8 mouse cellular contexts compared by ENCODE assay signal in genomic region chr13:78163087-78163958, GRCm38 (mm10). TPM values are rescaled to one million over a fixed set of nuclear protein-coding genes. Genes with fewer than 3 reads are reported as not detected.
DNase-seq lines count a peak whose midpoint lies in the region; ATAC-seq and TF ChIP-seq lines count a peak whose summit lies in the region.

No protein-coding gene starts in this region.

- H3K27ac ChIP-seq in embryonic facial prominence, embryonic 13.5 days, result no peak overlapping the region
- H3K27ac ChIP-seq in heart, embryonic 10.5 days, result peak overlapping the region; percentile 88
- H3K27ac ChIP-seq in limb, embryonic 14.5 days (replicated peaks; ENCODE audit: low read depth, low read length), result no peak overlapping the region
- peak overlapping the region; percentile 91 for H3K27ac ChIP-seq in midbrain, embryonic 15.5 days
- H3K27ac ChIP-seq in stomach, postnatal 0 days (replicated peaks), result no peak overlapping the region; the same call in 1 of the 2 replicates

- H3K4me1 ChIP-seq in embryonic facial prominence, embryonic 13.5 days, result no peaks in the 10 kb centered on the region; the same call in 1 of the 2 replicates
- H3K4me1 ChIP-seq in heart, embryonic 10.5 days, result no peaks in the 10 kb centered on the region
- H3K4me1 ChIP-seq in limb, embryonic 14.5 days (ENCODE audit: control insufficient read depth, insufficient read depth, low read length), result no peaks in the 10 kb centered on the region
- H3K4me1 ChIP-seq in midbrain, embryonic 15.5 days, result peaks cover 12% of the 10 kb centered on the region
- H3K4me1 ChIP-seq in stomach, postnatal 0 days (replicated peaks; ENCODE audit: control insufficient read depth, insufficient read depth), result no peaks in the 10 kb centered on the region

- peak overlapping the region; percentile 70 for H3K9ac ChIP-seq in embryonic facial prominence, embryonic 13.5 days
- peak overlapping the region; percentile 51 for H3K9ac ChIP-seq in limb, embryonic 14.5 days (ENCODE audit: low read depth, low read length, severe bottlenecking)
- H3K9ac ChIP-seq in midbrain, embryonic 15.5 days, result peak overlapping the region; percentile 71
- peak overlapping the region; percentile 66 for H3K9ac ChIP-seq in stomach, postnatal 0 days (ENCODE audit: low read length)

- H3K9me3 ChIP-seq in embryonic facial prominence, embryonic 13.5 days, result no peaks in the 10 kb centered on the region
- H3K9me3 ChIP-seq in heart, embryonic 10.5 days, result no peaks in the 10 kb centered on the region
- no peaks in the 10 kb centered on the region for H3K9me3 ChIP-seq in limb, embryonic 14.5 days (ENCODE audit: control insufficient read depth, low read length)
- no peaks in the 10 kb centered on the region for H3K9me3 ChIP-seq in midbrain, embryonic 15.5 days
- H3K9me3 ChIP-seq in stomach, postnatal 0 days (ENCODE audit: control insufficient read depth, low read length), result no peaks in the 10 kb centered on the region

- H3K36me3 ChIP-seq in embryonic facial prominence, embryonic 13.5 days, result no peaks in the 10 kb centered on the region
- H3K36me3 ChIP-seq in heart, embryonic 10.5 days, result no peaks in the 10 kb centered on the region
- no peaks in the 10 kb centered on the region for H3K36me3 ChIP-seq in limb, embryonic 14.5 days (ENCODE audit: control insufficient read depth, insufficient read depth, low read length)
- no peaks in the 10 kb centered on the region for H3K36me3 ChIP-seq in midbrain, embryonic 15.5 days (replicated peaks)
- H3K36me3 ChIP-seq in stomach, postnatal 0 days (ENCODE audit: control insufficient read depth, insufficient read depth, low read length), result no peaks in the 10 kb centered on the region

- H3K4me2 ChIP-seq in embryonic facial prominence, embryonic 13.5 days, result peak overlapping the region; percentile 97
- H3K4me2 ChIP-seq in limb, embryonic 14.5 days (replicated peaks; ENCODE audit: low read depth, low read length, severe bottlenecking), result peak overlapping the region; percentile 99
- peak overlapping the region; percentile 91 for H3K4me2 ChIP-seq in midbrain, embryonic 15.5 days
- peak overlapping the region; percentile 99 for H3K4me2 ChIP-seq in stomach, postnatal 0 days (replicated peaks; ENCODE audit: low read depth)

- H3K27me3 ChIP-seq in embryonic facial prominence, embryonic 13.5 days, result peaks cover 62% of the 10 kb centered on the region
- H3K27me3 ChIP-seq in heart, embryonic 10.5 days (ENCODE audit: insufficient read depth, poor library complexity, severe bottlenecking), result peaks cover 40% of the 10 kb centered on the region
- peaks cover 52% of the 10 kb centered on the region for H3K27me3 ChIP-seq in limb, embryonic 14.5 days (ENCODE audit: control insufficient read depth, insufficient read depth, low read length)
- peaks cover 32% of the 10 kb centered on the region for H3K27me3 ChIP-seq in midbrain, embryonic 15.5 days (replicated peaks)
- no peaks in the 10 kb centered on the region for H3K27me3 ChIP-seq in stomach, postnatal 0 days (ENCODE audit: control insufficient read depth, insufficient read depth, low read length)

- DNase-seq in adrenal gland, postnatal 25 days, result peak; percentile 83
- DNase-seq in heart, embryonic 10.5 days (ENCODE audit: low spot score), result peak; percentile 93
- DNase-seq in kidney, adult 9 months, result peak; percentile 47
- peak; percentile 63 for DNase-seq in limb, embryonic 14.5 days (ENCODE audit: low spot score)
- peak; percentile 84 for DNase-seq in stomach, postnatal 0 days (ENCODE audit: low spot score)

- TF ChIP-seq POLR2A in limb, embryonic 14.5 days (IDR thresholded peaks at IDR 0.05; ENCODE audit: borderline replicate concordance, extremely low read depth, insufficient read depth, insufficient read length), result no peak

- TF ChIP-seq EP300 in stomach, postnatal 0 days (optimal IDR thresholded peaks at IDR 0.05), result no peak

- peak; percentile 63 for ATAC-seq in CD4-positive, CD25-positive, alpha-beta regulatory T cell, adult 4 months
- peak; percentile 90 for ATAC-seq in embryonic facial prominence, embryonic 13.5 days (ENCODE audit: insufficient number of reproducible peaks, insufficient read depth, low FRiP score, low TSS enrichment, low read depth)
- ATAC-seq in limb, embryonic 14.5 days (ENCODE audit: low FRiP score, low read depth), result peak; percentile 81
- ATAC-seq in midbrain, embryonic 15.5 days (replicated peaks), result peak; percentile 88
- ATAC-seq in stomach, postnatal 0 days (ENCODE audit: low FRiP score, low TSS enrichment), result peak; percentile 99

- peak; percentile 52 for TF ChIP-seq CTCF in stomach, postnatal 0 days (IDR thresholded peaks at IDR 0.05; ENCODE audit: low read depth)

- WGBS in embryonic facial prominence, embryonic 13.5 days, result under 1% methylated on average over 86 of the region's 86 CpGs
- under 1% methylated on average over 86 of the region's 86 CpGs for WGBS in heart, embryonic 10.5 days
- WGBS in limb, embryonic 14.5 days, result under 1% methylated on average over 67 of the region's 86 CpGs
- under 1% methylated on average over 86 of the region's 86 CpGs for WGBS in midbrain, embryonic 15.5 days
- under 1% methylated on average over 72 of the region's 86 CpGs for WGBS in stomach, postnatal 0 days

- peak overlapping the region; percentile 59 for H3K4me3 ChIP-seq in embryonic facial prominence, embryonic 13.5 days
- peak overlapping the region; percentile 77 for H3K4me3 ChIP-seq in heart, embryonic 10.5 days
- H3K4me3 ChIP-seq in limb, embryonic 14.5 days (replicated peaks; ENCODE audit: low read length), result peak overlapping the region; percentile 58
- H3K4me3 ChIP-seq in midbrain, embryonic 15.5 days, result peak overlapping the region; percentile 68
- H3K4me3 ChIP-seq in stomach, postnatal 0 days (ENCODE audit: low read depth, low read length), result peak overlapping the region; percentile 62

RNA-seq across cellular contexts. Expression of gene Nr2f1, which starts 36.2 kb away (rescaled TPM):
- not detected for polyA plus RNA-seq in CD4-positive, CD25-positive, alpha-beta regulatory T cell, adult 4 months (2017; shearing (Covaris generic))
- 17.5 and 28.8 TPM in 2 replicates for total RNA-seq in adrenal gland, postnatal 25 days (2021)
- 14.1 and 15.8 TPM in 2 replicates for polyA plus RNA-seq in embryonic facial prominence, embryonic 13.5 days (2015; fragmentation: Nextera tagmentation; extraction: Ambion mirVana)
- 6.0 and 13.8 TPM in 2 replicates for polyA plus RNA-seq in heart, embryonic 10.5 days (2016; fragmentation: Nextera tagmentation; extraction: Ambion mirVana)
- polyA plus RNA-seq in limb, embryonic 14.5 days (2012; rRNA removed), result 16.6 and 26.6 TPM in 2 replicates
- 1.6 and 2.1 TPM in 2 replicates for polyA plus RNA-seq in limb, embryonic 14.5 days (2014; fragmentation: Nextera tagmentation; extraction: Ambion mirVana)
- polyA plus RNA-seq in midbrain, embryonic 15.5 days (2015; fragmentation: Nextera tagmentation; extraction: Ambion mirVana), result 58.4 and 61.2 TPM in 2 replicates
- polyA plus RNA-seq in stomach, postnatal 0 days (2015; fragmentation: Nextera tagmentation; extraction: Ambion mirVana), result 5.8 and 6.3 TPM in 2 replicates

Comparison
In these comparisons a context has a peak if more than half of its experiments do, and no peak if none do; other contexts are left out.
1. H3K27ac ChIP-seq: peak in heart, embryonic 10.5 days (single experiment) and midbrain, embryonic 15.5 days (single experiment); none in embryonic facial prominence, embryonic 13.5 days (single experiment), limb, embryonic 14.5 days (single experiment) and stomach, postnatal 0 days (single experiment).
2. Peak in every context shown above with its lines, with median percentiles within 50 percentile points of each other: ATAC-seq, DNase-seq, H3K4me2 ChIP-seq, H3K4me3 ChIP-seq and H3K9ac ChIP-seq.